Mouse (Mus musculus) embryonic facial prominence, embryonic 13.5 days (tissue): Measurements from ENCODE around the gene Myl10. TPM values are rescaled to one million over a fixed set of nuclear protein-coding genes. Genes with fewer than 3 reads are reported as not detected.

Source experiments
- ATAC-seq: fragments of 200-750 bp; cut with Nextera tagmentation; 2 replicates; pipeline ENCODE4 v1.8.0; 2017; ENCODE audit warnings: low read depth; ENCODE audit not compliant: insufficient number of reproducible peaks, insufficient read depth, low FRiP score, low TSS enrichment
- H3K27ac ChIP-seq: fragments of 300-500 bp; sonication (generic); 2 replicates; pipeline ENCODE4 v1.5.1; 2015; ENCODE audit warnings: moderate library complexity, mild to moderate bottlenecking, inconsistent platforms
- H3K27me3 ChIP-seq: fragments of 300-500 bp; sonication (generic); 2 replicates; pipeline ENCODE4 v1.6.1; 2015; ENCODE audit warnings: mild to moderate bottlenecking, inconsistent platforms
- H3K36me3 ChIP-seq: fragments of 300-500 bp; sonication (generic); 2 replicates; pipeline ENCODE4 v1.6.1; 2015; ENCODE audit warnings: mild to moderate bottlenecking, inconsistent platforms
- H3K4me1 ChIP-seq: fragments of 300-500 bp; sonication (generic); 2 replicates; pipeline ENCODE4 v1.6.1; 2015; ENCODE audit warnings: inconsistent platforms
- H3K4me2 ChIP-seq: fragments of 300-500 bp; sonication (generic); 2 replicates; pipeline ENCODE4 v1.6.1; 2015; ENCODE audit warnings: moderate library complexity, mild to moderate bottlenecking, inconsistent platforms
- H3K4me3 ChIP-seq: fragments of 300-500 bp; sonication (generic); 2 replicates; pipeline ENCODE4 v1.5.1; 2015; ENCODE audit warnings: mild to moderate bottlenecking, inconsistent platforms
- H3K9ac ChIP-seq: fragments of 300-500 bp; sonication (generic); 2 replicates; pipeline ENCODE4 v1.6.1; 2015; ENCODE audit warnings: mild to moderate bottlenecking, inconsistent platforms
- H3K9me3 ChIP-seq: fragments of 300-500 bp; sonication (generic); 2 replicates; pipeline ENCODE4 v1.6.1; 2016; ENCODE audit warnings: inconsistent platforms
- WGBS: fragments of 180-500 bp; shearing (Covaris S2); methylation state at CpG from one replicate; pipeline ENCODE4 v1.1.7; 2015; ENCODE audit warnings: mixed read lengths; 5-methylcytosine and 5-hydroxymethylcytosine counted together
- polyA plus RNA-seq: library from polyadenylated mRNA; unstranded; fragments of >200 nt; fragmentation: Nextera tagmentation; extraction: Ambion mirVana; gene quantifications from 2 replicates; pipeline ENCODE4 v1.2.1, GENCODE M21; 2015

The Myl10 gene
- polyA plus RNA-seq, 1 experiment from 2014 or later: not detected

DNA sequence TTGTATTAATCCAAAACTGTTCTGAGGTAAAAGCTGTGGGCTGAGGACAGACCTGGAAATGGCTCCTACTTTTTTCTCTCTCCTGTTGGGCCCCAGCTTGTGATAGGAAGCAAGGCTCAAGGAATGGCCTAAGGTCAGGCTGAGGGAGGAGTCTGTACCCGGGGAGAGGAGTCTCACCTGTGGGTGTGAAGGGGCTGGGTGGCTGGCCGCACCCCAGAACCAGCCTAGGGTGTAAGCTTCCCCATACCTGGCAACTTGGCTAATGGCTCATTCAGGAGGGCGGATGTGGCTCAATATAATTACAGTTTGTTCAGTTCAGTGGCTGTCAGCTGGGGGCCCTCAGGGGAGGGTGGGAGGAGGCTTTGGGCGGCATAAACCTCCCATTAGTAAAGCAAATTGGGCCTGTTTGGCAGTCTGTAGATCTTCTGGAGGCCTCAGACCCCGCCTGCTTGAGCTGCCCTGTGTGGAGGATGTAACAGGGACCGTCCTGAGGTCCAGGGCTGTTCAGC is 14.1 kb upstream of the Myl10 start:
- Histone ChIP-seq H3K27ac (no peak overlapping the region), H3K36me3 (no peaks in the 10 kb centered on the region), H3K4me2 (no peak overlapping the region), H3K9ac (no peak overlapping the region), H3K4me1 (peaks cover 5% of the 10 kb centered on the region; the same call in 1 of the 2 replicates), H3K9me3 (0 out of 2 replicates have a peak, but pooled peaks cover 6% of the 10 kb centered on the region), H3K4me3 (no peak overlapping the region), H3K27me3 (no peaks in the 10 kb centered on the region)
- no peak for ATAC-seq
- 61% methylated on average over 6 of the region's 6 CpGs for WGBS

DNA sequence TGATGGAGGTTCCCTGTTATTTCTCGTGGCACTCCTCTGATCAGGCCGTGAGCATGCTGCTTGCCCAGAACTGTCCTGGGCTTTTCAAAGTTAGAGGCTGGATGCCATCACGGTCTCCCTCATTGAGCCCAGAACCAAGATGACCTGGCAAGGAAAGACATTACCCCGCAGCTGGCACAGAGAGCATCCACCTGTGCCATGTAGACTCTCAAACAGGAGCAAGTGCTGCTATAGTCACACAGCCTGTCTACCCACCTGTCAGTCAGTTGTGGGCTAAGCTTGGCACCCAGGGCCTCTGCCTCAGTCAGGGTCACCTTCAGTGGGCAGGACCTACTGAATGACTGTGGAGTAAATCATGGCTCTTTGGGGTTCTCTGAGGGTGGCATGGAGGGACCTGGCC is 6.6 kb upstream of the Myl10 start:
- Histone ChIP-seq H3K27me3 (no peaks in the 10 kb centered on the region), H3K27ac (no peak overlapping the region), H3K9me3 (no peaks in the 10 kb centered on the region), H3K4me2 (no peak overlapping the region), H3K9ac (no peak overlapping the region), H3K4me1 (peaks cover 5% of the 10 kb centered on the region; the same call in 1 of the 2 replicates), H3K36me3 (no peaks in the 10 kb centered on the region), H3K4me3 (no peak overlapping the region)
- 93% methylated on average over 4 of the region's 4 CpGs for WGBS
- no peak for ATAC-seq

DNA sequence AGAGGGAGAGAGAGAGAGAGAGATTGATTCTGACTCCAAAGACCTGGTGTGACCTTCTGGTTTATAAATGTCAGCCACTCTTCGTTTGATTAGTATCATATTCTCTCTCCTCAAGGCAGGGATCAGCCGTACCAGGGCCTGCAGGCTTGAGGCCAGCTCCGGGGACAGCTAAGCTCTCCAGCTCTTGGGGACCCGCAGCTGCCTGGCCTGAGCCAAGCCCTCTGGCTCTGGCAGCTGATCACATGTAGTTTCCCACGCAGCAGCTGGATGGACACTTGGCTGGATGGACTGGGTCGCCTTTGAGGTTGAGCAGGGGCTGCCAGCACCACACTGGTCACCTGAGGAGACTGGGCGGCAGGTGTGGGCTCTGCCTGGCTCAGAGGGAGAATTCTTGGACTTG is 5.4 kb upstream of the Myl10 start:
- Histone ChIP-seq H3K36me3 (no peaks in the 10 kb centered on the region), H3K4me1 (peaks cover 5% of the 10 kb centered on the region; the same call in 1 of the 2 replicates), H3K27me3 (no peaks in the 10 kb centered on the region), H3K4me3 (no peak overlapping the region), H3K27ac (no peak overlapping the region), H3K4me2 (no peak overlapping the region), H3K9ac (no peak overlapping the region), H3K9me3 (no peaks in the 10 kb centered on the region)
- no peak for ATAC-seq
- 49% methylated on average over 7 of the region's 7 CpGs for WGBS

DNA sequence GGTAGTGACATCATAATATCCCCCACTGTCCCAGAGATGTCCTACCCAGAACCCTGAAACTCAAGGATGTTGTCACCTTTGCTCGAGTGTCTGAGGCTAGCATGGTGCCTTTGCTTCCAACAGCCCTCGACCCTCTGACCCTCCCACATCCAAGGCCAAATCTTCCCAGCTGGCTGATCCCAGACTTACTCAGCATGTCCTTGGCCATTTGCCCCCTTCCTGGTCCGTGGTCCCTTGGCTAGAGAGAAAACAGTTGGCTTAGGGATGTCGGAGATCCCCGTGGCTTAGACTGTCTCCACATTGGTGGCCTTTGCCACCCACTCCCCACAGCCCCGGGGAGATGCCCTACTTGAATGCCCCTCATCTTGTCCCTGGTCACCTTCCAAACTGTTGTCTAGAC is 4.1 kb upstream of the Myl10 start:
- H3K27ac ChIP-seq: no peak overlapping the region
- H3K36me3 ChIP-seq: no peaks in the 10 kb centered on the region
- H3K9me3 ChIP-seq: no peaks in the 10 kb centered on the region
- H3K9ac ChIP-seq: no peak overlapping the region
- WGBS: 78% methylated on average over 6 of the region's 6 CpGs
- ATAC-seq: no peak
- no peaks in the 10 kb centered on the region for H3K4me1 ChIP-seq
- H3K4me2 ChIP-seq: no peak overlapping the region
- H3K4me3 ChIP-seq: no peak overlapping the region
- no peaks in the 10 kb centered on the region for H3K27me3 ChIP-seq

DNA sequence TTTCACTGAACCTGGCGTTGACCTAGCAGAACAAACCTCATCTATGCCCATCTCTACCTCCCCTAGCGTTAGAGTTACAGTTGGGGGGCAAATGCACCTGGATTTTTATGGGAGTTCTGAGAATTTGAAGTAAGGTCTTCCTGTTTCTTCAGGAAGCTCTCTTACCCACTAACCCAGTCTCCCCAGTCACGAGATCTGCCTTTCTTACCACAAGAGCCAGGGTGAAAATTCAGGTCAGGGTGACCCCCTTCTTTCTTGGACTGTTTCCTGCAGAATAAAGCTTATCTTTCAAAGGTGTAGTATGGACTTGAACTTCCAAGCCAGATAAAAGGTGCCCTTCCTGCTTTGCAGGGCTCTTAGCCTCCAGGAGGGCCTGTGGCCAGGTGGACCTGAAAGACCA is 1.8 kb upstream of the Myl10 start:
- Histone ChIP-seq H3K4me1 (0 out of 2 replicates have a peak, but pooled peaks cover 3% of the 10 kb centered on the region), H3K9me3 (no peaks in the 10 kb centered on the region), H3K27ac (no peak overlapping the region), H3K36me3 (no peaks in the 10 kb centered on the region), H3K4me3 (no peak overlapping the region), H3K27me3 (no peaks in the 10 kb centered on the region), H3K4me2 (no peak overlapping the region), H3K9ac (no peak overlapping the region)
- no peak for ATAC-seq
- WGBS: 68% methylated on average over 3 of the region's 3 CpGs

DNA sequence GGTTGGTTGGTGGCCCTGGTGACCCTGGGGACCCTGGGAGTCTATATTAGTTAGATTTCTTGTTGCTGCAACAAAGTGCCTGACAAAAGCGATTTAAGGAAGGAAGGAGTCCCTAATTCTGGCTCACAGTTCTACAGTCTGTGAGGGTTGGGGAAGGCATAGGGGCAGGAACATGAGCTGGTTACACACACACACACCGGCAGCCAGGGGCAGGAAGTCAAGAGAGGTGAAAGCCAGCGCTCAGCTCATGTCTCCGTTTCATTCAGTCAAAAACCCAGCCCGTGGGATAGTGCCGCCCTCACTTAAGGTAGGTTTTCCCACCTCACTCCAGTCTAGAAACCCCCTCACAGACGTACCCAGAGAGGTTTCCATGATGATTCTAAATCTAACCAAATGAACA is 472 bp downstream of the Myl10 start:
- Histone ChIP-seq H3K36me3 (no peaks in the 10 kb centered on the region), H3K4me2 (no peak overlapping the region), H3K4me3 (no peak overlapping the region), H3K27me3 (no peaks in the 10 kb centered on the region), H3K9ac (no peak overlapping the region), H3K4me1 (0 out of 2 replicates have a peak, but pooled peaks cover 5% of the 10 kb centered on the region), H3K27ac (no peak overlapping the region), H3K9me3 (no peaks in the 10 kb centered on the region)
- WGBS: 72% methylated on average over 7 of the region's 7 CpGs
- no peak for ATAC-seq

DNA sequence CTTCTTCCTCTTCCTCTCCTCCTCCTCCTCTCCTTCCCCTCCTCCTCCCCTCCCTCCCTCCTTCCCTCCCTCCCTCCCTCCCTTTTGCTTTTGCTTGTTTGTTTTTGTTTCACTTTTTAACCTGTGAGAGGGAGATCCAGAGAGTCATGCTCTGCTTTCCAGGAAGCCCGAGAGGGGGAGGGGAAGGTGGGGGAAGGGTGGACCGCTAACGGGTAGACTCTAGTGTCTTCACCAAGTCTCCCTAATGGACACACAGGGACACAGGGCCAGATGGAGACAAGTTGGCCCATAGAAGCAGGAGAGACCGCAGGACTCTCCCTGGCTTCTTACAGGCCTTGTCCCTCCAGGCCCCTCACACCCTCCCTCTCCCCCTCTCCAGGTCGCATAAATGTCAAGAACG is 2.0 kb downstream of the Myl10 start:
- 54% methylated on average over 6 of the region's 6 CpGs for WGBS
- H3K27ac ChIP-seq: no peak overlapping the region
- ATAC-seq: no peak

DNA sequence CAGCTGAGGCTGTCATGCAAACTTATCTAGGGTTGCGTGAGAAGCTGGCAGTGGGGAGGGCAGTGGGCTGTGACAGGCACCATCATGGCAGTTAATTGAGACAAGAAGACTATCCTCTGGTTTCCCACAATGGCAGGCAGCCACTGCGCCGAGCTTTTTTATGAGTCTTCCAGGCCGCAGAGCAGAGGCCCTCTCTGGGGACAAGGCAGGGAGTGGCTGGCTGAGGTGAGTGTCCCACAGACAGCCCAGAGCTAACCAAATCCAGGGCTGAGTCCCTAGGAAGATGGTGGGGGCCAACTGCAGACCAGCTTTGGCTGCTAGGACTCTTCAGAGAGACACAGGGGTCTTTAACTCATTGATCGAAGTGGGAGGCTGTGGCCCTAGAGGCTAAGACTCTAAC is 3.6 kb downstream of the Myl10 start:
- Histone ChIP-seq H3K36me3 (no peaks in the 10 kb centered on the region), H3K4me3 (no peak overlapping the region), H3K27me3 (no peaks in the 10 kb centered on the region), H3K4me1 (0 out of 2 replicates have a peak, but pooled peaks cover 5% of the 10 kb centered on the region), H3K9me3 (no peaks in the 10 kb centered on the region), H3K9ac (no peak overlapping the region), H3K4me2 (no peak overlapping the region), H3K27ac (no peak overlapping the region)
- ATAC-seq: no peak
- WGBS: 74% methylated on average over 5 of the region's 5 CpGs

More for the DNA sequence above, 2.0 kb downstream of the Myl10 start:
- 0 out of 2 replicates have a peak, but pooled peaks cover 5% of the 10 kb centered on the region for H3K4me1 ChIP-seq
- no peak overlapping the region for H3K4me3 ChIP-seq
- H3K9me3 ChIP-seq: no peaks in the 10 kb centered on the region
- H3K36me3 ChIP-seq: no peaks in the 10 kb centered on the region
- H3K9ac ChIP-seq: no peak overlapping the region
- no peak overlapping the region for H3K4me2 ChIP-seq
- H3K27me3 ChIP-seq: no peaks in the 10 kb centered on the region

DNA sequence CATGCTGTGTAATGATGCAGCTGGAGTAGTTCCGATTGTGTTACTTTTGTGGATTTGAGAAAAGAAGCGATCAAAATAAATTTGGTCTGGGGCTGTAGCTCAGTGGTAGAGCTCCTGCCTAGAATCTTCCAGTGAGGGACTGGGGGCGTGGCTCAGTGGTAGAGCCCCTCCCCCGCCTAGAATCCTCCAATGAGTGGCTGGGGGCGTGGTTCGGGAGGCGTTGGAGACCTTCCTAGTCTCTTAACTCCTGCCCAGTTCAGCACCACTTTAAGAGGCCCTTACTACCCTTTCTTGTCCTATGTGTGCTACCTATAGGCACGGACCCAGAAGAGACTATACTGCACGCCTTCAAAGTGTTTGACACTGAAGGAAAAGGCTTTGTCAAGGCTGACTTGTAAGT is 4.7 kb downstream of the Myl10 start:
- no peak for ATAC-seq
- Histone ChIP-seq H3K4me2 (no peak overlapping the region), H3K9me3 (no peaks in the 10 kb centered on the region), H3K27ac (no peak overlapping the region), H3K27me3 (no peaks in the 10 kb centered on the region), H3K9ac (no peak overlapping the region), H3K36me3 (no peaks in the 10 kb centered on the region), H3K4me1 (0 out of 2 replicates have a peak, but pooled peaks cover 5% of the 10 kb centered on the region), H3K4me3 (no peak overlapping the region)
- 79% methylated on average over 9 of the region's 9 CpGs for WGBS

DNA sequence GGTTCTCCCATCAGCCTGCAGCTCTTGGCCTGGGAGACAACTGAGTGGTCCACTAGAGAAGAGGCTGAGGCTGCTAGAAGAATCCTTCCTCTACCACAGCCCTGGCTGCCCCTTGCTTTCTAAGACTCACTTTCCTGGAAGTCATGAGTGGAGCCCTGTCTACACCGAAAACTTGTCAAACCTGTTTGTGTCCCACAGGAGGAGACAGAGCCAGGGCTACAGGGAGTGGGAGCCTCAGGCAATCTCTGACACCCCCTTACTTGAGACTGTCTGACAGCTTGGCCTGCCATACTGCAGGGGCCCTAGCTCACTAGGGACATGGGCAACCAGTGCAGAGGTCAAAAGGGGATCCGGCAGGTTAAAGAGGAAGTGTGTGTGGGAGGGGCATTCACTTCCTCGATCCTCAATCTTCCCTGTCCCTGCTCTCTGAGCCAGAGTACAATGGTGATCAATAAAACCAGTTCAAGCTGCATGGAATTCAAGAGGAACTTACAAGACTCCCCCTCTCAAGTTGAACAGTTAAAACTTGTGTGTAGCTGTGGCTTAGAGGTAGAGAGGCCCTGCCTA is 9.3 kb downstream of the Myl10 start:
- no peak overlapping the region for H3K4me2 ChIP-seq
- H3K4me1 ChIP-seq: peaks cover 8% of the 10 kb centered on the region; the same call in 1 of the 2 replicates
- 46% methylated on average over 3 of the region's 3 CpGs for WGBS
- H3K9ac ChIP-seq: no peak overlapping the region
- no peak for ATAC-seq
- no peaks in the 10 kb centered on the region for H3K27me3 ChIP-seq
- no peak overlapping the region for H3K4me3 ChIP-seq
- H3K9me3 ChIP-seq: 0 out of 2 replicates have a peak, but pooled peaks cover 2% of the 10 kb centered on the region
- H3K36me3 ChIP-seq: no peaks in the 10 kb centered on the region
- H3K27ac ChIP-seq: no peak overlapping the region

DNA sequence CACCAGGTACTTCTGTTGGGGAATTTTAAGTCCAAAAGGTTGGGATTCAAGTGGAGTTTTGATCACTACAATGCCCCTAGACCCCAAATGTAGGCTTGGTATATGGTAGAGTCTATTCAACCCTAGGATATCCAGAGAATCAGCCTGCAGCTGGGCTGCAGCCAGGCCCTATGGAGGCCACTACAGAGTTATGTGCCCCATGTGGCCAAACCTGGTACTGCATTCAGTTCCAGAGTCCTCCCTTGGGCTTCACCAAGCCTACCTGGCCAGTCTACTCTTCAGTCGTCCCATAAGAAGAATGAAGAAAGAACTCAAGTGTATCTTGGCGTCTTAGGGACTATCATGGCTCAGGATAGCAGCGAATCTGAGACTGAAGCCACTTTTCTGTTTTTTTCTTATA is 10.8 kb downstream of the Myl10 start:
- 40% methylated on average over 3 of the region's 3 CpGs for WGBS
- Histone ChIP-seq H3K4me3 (no peak overlapping the region), H3K9ac (no peak overlapping the region), H3K36me3 (no peaks in the 10 kb centered on the region), H3K9me3 (0 out of 2 replicates have a peak, but pooled peaks cover 2% of the 10 kb centered on the region), H3K4me2 (no peak overlapping the region), H3K27me3 (no peaks in the 10 kb centered on the region; the same call in 1 of the 2 replicates), H3K4me1 (peaks cover 8% of the 10 kb centered on the region; the same call in 1 of the 2 replicates), H3K27ac (no peak overlapping the region)
- ATAC-seq: peak; percentile 21; the same call in 1 of the 2 replicates

DNA sequence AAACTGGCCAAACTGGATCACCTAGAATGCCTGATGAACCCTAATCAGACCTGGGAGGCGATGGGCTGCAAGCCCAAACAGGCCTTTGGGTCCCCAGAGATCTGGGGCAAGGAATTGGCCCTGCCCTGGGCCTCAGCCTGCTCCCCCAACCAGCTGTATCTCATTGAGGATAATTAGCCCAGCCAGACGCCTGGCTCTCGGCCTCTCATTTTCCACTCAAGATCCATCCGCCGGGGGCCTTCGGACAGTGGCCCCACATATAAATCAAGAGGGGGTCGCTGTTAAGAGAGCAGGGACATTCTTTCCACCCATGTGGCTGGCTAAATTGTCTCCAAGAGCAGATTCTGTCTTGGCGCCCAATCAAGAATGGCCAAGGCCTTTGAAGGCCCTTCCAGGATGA is 11.2 kb downstream of the Myl10 start:
- Histone ChIP-seq H3K36me3 (no peaks in the 10 kb centered on the region), H3K27me3 (no peaks in the 10 kb centered on the region; the same call in 1 of the 2 replicates), H3K9me3 (0 out of 2 replicates have a peak, but pooled peaks cover 2% of the 10 kb centered on the region), H3K4me3 (no peak overlapping the region), H3K4me1 (peaks cover 8% of the 10 kb centered on the region; the same call in 1 of the 2 replicates), H3K4me2 (no peak overlapping the region), H3K27ac (no peak overlapping the region), H3K9ac (no peak overlapping the region)
- no peak for ATAC-seq
- WGBS: 43% methylated on average over 8 of the region's 8 CpGs
